Mouse (Mus musculus) embryonic facial prominence, embryonic 12.5 days (tissue): Measurements from ENCODE around the gene Cnn2. TPM values are rescaled to one million over a fixed set of nuclear protein-coding genes. Genes with fewer than 3 reads are reported as not detected.

Source experiments
- ATAC-seq: fragments of 200-750 bp; cut with Nextera tagmentation; 2 replicates; pipeline ENCODE4 v1.8.0; 2017; ENCODE audit not compliant: insufficient number of reproducible peaks, insufficient read depth, low FRiP score, low TSS enrichment
- H3K27ac ChIP-seq: fragments of 300-500 bp; sonication (generic); 2 replicates; pipeline ENCODE4 v1.5.1; 2016; ENCODE audit warnings: mild to moderate bottlenecking
- H3K27me3 ChIP-seq: fragments of 300-500 bp; sonication (generic); 2 replicates; pipeline ENCODE4 v1.6.1; 2016; ENCODE audit warnings: mild to moderate bottlenecking, moderate library complexity
- H3K36me3 ChIP-seq: fragments of 300-500 bp; sonication (generic); 2 replicates; pipeline ENCODE4 v1.6.1; 2016; ENCODE audit warnings: mild to moderate bottlenecking
- H3K4me1 ChIP-seq: fragments of 300-500 bp; sonication (generic); 2 replicates; pipeline ENCODE4 v1.6.1; 2016
- H3K4me2 ChIP-seq: fragments of 300-500 bp; sonication (generic); replicated peaks from 2 replicates; pipeline ENCODE4 v1.6.1; 2016; ENCODE audit warnings: mild to moderate bottlenecking, moderate library complexity
- H3K4me3 ChIP-seq: fragments of 300-500 bp; sonication (generic); 2 replicates; pipeline ENCODE4 v1.5.1; 2016; ENCODE audit warnings: mild to moderate bottlenecking
- H3K9ac ChIP-seq: fragments of 300-500 bp; sonication (generic); 2 replicates; pipeline ENCODE4 v1.6.1; 2016; ENCODE audit warnings: mild to moderate bottlenecking, moderate library complexity
- H3K9me3 ChIP-seq: fragments of 300-500 bp; sonication (generic); 2 replicates; pipeline ENCODE4 v1.6.1; 2016; ENCODE audit warnings: mild to moderate bottlenecking, moderate library complexity
- WGBS: fragments of 180-500 bp; shearing (Covaris S2); methylation state at CpG from one replicate; pipeline ENCODE4 v1.1.7; 2016; 5-methylcytosine and 5-hydroxymethylcytosine counted together
- polyA plus RNA-seq: library from polyadenylated mRNA; unstranded; fragments of >200 nt; fragmentation: Nextera tagmentation; extraction: Ambion mirVana; gene quantifications from 2 replicates; pipeline ENCODE4 v1.2.1, GENCODE M21; 2016

Gene Cnn2
- polyA plus RNA-seq, 1 experiment from 2014 or later = 313 TPM

- no peaks in the 10 kb centered on the region for H3K9me3 ChIP-seq
- H3K4me3 ChIP-seq = peak overlapping the region; percentile 76
- H3K36me3 ChIP-seq = peaks cover 20% of the 10 kb centered on the region
- peak overlapping the region; percentile 93 for H3K27ac ChIP-seq
- ATAC-seq = no peak
- peak overlapping the region; percentile 90 for H3K4me2 ChIP-seq
- H3K9ac ChIP-seq = peak overlapping the region; percentile 87
- WGBS = under 1% methylated on average over 16 of the region's 21 CpGs
- no peaks in the 10 kb centered on the region for H3K27me3 ChIP-seq
- H3K4me1 ChIP-seq = peaks cover 39% of the 10 kb centered on the region
These were observed 4.7 kb upstream of the Cnn2 start for GRCm38 (mm10) chr10:79983670-79984069.

DNA sequence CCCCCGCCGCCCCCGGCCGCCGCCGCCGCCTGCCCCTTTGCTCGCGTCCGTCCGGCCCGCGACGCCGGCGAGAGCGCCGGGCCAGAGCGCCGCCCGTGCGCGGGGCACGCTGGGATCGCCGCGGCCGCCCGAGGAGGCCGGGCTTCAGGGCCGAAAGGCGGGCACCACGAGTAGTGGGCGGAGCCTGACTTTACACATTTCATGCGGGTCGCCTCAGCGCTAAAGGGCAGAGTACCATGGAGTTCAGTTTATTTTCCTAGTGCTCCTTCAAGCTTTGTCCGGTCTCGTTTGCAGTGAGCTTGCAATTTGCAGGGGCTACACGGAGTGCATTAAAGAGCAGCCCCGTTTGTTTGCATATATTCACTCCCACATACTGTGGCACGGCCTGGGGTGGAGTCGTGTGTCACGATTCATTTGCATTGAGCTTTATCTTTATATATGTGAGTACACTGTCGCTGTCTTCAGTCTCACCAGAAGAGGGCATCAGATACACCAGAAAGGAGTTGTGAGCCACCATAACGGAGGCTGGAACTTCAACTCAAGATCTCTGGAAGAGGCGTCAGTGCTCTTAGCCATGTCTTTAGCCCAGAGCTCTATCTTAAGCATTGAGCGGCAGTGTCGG, 4.1 kb upstream of the Cnn2 start, which contains the start of gene Tmem259:
TSS of gene Tmem259 (minus strand) at position 136 of the 622 bp plus-strand sequence.
- peak within 1 kb of the TSS; percentile 90 for H3K4me2 ChIP-seq
- under 1% methylated on average over 49 of the region's 49 CpGs for WGBS
- peak within 1 kb of the TSS; percentile 76 for H3K4me3 ChIP-seq
- no peaks in the 10 kb centered on the region for H3K27me3 ChIP-seq
- peak within 1 kb of the TSS; percentile 93 for H3K27ac ChIP-seq
- H3K9me3 ChIP-seq = no peaks in the 10 kb centered on the region
- ATAC-seq = peak; percentile 71
- peaks cover 41% of the 10 kb centered on the region for H3K4me1 ChIP-seq
- peaks cover 14% of the 10 kb centered on the region for H3K36me3 ChIP-seq
- peak within 1 kb of the TSS; percentile 87 for H3K9ac ChIP-seq

GRCm38 (mm10) chr10:79984871-79985270, 3.5 kb upstream of the Cnn2 start:
- Histone ChIP-seq H3K9me3 (no peaks in the 10 kb centered on the region), H3K9ac (peak overlapping the region; percentile 49), H3K27ac (peak overlapping the region; percentile 93), H3K27me3 (no peaks in the 10 kb centered on the region; the same call in 1 of the 2 replicates), H3K4me1 (peaks cover 47% of the 10 kb centered on the region), H3K36me3 (peaks cover 10% of the 10 kb centered on the region; the same call in 1 of the 2 replicates), H3K4me3 (peak overlapping the region; percentile 76), H3K4me2 (peak overlapping the region; percentile 90)
- WGBS = under 1% methylated on average over 22 of the region's 22 CpGs
- peak; percentile 87 for ATAC-seq

DNA sequence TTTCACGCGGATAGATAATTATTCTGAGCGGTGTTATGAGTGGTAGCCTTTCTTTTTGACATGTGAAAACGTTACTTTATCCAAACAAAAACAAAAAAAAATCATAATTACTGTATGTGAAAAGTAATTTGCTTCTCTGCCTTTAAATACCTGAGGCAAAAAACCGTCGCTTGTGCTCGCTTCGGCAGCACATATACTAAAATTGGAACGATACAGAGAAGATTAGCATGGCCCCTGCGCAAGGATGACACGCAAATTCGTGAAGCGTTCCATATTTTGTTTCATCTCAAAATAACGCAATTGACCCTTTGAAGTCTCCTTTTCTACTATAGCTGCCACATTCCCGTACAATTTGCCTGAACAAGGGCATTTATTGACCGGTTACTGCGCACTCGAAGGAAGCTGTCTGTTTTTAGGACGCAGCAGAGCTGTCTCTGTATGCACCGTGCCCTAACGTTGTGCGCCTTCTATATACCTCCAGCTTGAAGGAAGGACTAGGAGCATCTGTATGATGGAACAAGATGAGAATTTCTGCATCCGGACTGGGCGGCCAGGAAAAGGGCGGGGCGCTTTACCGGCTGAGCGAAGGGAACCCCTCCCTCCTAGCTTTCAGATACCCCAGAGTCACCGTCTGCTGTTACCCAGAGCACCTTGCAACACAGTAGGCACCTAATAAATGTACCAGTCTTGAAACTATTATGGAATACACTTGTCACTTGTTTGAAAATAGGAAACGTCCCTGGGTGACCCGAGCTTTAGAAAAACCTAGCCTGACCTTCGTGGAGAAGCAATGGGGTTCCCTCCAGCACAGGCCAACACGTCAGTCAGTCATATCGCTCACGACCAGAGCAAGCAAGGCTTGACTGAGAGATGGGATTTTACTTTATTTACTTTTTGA, 2.8 kb upstream of the Cnn2 start:
- Histone ChIP-seq H3K9ac (peak overlapping the region; percentile 49), H3K27ac (peak overlapping the region; percentile 93), H3K36me3 (peaks cover 7% of the 10 kb centered on the region; the same call in 1 of the 2 replicates), H3K9me3 (no peaks in the 10 kb centered on the region), H3K4me1 (peaks cover 50% of the 10 kb centered on the region), H3K27me3 (no peaks in the 10 kb centered on the region; the same call in 1 of the 2 replicates), H3K4me2 (peak overlapping the region; percentile 90), H3K4me3 (peak overlapping the region; percentile 76)
- WGBS = 4% methylated on average over 35 of the region's 35 CpGs
- no peak for ATAC-seq

DNA sequence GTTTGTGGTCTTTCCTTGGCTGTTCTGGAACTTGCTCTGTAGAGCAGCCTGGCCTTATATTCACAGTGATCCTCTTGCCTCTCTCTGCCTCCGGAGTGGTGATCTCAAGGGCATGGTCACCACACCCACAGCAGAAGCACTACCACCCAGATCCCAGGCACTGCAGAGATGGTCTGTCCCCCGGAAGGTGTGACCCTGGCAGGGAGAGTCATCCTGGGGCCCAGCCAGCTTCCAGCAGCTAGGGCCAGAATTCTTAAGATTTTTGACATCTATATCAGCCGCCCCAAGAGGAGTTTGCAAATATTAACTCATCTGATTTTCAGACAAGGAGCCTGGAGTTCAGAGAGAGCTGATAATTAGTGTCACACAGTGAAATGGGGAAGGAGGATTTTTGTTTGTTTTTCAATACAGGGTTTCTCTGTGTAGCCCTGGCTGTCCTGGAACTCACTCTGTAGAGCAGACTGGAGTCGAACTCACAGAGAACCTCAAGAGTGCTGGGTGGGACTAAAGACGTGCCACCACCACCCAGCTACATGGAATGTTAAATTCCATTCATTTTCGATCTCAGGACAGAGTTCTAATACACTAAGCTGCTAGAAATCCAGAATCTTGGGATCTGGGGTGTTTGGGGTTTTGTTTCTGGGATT, 2.0 kb upstream of the Cnn2 start:
- Histone ChIP-seq H3K27me3 (no peaks in the 10 kb centered on the region; the same call in 1 of the 2 replicates), H3K9ac (peak overlapping the region; percentile 45; the same call in 1 of the 2 replicates), H3K4me3 (peak overlapping the region; percentile 76), H3K27ac (peak overlapping the region; percentile 93), H3K9me3 (0 out of 2 replicates have a peak, but pooled peaks cover 8% of the 10 kb centered on the region), H3K4me2 (peak overlapping the region; percentile 90), H3K4me1 (peaks cover 50% of the 10 kb centered on the region), H3K36me3 (peaks cover 10% of the 10 kb centered on the region)
- 47% methylated on average over 6 of the region's 6 CpGs for WGBS
- no peak for ATAC-seq

DNA sequence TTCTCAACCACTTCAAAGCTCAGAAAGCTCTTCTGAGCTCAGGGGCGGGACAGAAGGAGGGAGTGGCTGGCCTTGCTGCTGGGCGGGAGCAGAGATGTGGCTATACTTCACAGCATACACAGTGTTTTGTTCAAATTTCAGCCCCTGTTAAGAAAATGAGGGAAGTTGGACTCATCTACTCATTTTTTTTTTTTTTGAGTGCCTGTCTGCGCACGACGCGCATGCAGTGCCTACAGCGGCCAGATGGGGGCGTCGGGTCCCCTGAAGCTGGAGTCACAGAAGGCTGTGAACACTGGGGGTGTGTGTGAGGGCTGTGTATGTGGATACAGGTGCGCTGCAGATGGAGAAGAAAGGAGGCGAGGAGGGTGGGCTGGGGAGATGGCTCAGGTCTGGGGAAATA, 1.4 kb upstream of the Cnn2 start:
- H3K4me1 ChIP-seq = peaks cover 50% of the 10 kb centered on the region
- H3K27me3 ChIP-seq = no peaks in the 10 kb centered on the region; the same call in 1 of the 2 replicates
- H3K36me3 ChIP-seq = peaks cover 13% of the 10 kb centered on the region
- peak overlapping the region; percentile 90 for H3K4me2 ChIP-seq
- peak overlapping the region; percentile 60; the same call in 1 of the 2 replicates for H3K4me3 ChIP-seq
- peak overlapping the region; percentile 93 for H3K27ac ChIP-seq
- peaks cover 8% of the 10 kb centered on the region; the same call in 1 of the 2 replicates for H3K9me3 ChIP-seq
- H3K9ac ChIP-seq = peak overlapping the region; percentile 34; the same call in 1 of the 2 replicates
- ATAC-seq = no peak
- WGBS = 4% methylated on average over 11 of the region's 11 CpGs

GRCm38 (mm10) chr10:79987771-79988505, 446 bp upstream of the Cnn2 start:
- peaks cover 22% of the 10 kb centered on the region for H3K36me3 ChIP-seq
- peak overlapping the region; percentile 74 for H3K9ac ChIP-seq
- 8% methylated on average over 27 of the region's 27 CpGs for WGBS
- peak overlapping the region; percentile 90 for H3K4me2 ChIP-seq
- peaks cover 43% of the 10 kb centered on the region for H3K4me1 ChIP-seq
- peak overlapping the region; percentile 93 for H3K27ac ChIP-seq
- H3K9me3 ChIP-seq = peaks cover 8% of the 10 kb centered on the region; the same call in 1 of the 2 replicates
- H3K27me3 ChIP-seq = no peaks in the 10 kb centered on the region; the same call in 1 of the 2 replicates
- no peak for ATAC-seq
- H3K4me3 ChIP-seq = peak overlapping the region; percentile 60

GRCm38 (mm10) chr10:79989272-79989786, 945 bp downstream of the Cnn2 start:
- H3K4me3 ChIP-seq = peak overlapping the region; percentile 60
- peaks cover 35% of the 10 kb centered on the region for H3K4me1 ChIP-seq
- ATAC-seq = no peak
- H3K9ac ChIP-seq = peak overlapping the region; percentile 74
- WGBS = 21% methylated on average over 8 of the region's 8 CpGs
- peaks cover 36% of the 10 kb centered on the region for H3K36me3 ChIP-seq
- peaks cover 8% of the 10 kb centered on the region; the same call in 1 of the 2 replicates for H3K9me3 ChIP-seq
- no peaks in the 10 kb centered on the region; the same call in 1 of the 2 replicates for H3K27me3 ChIP-seq
- H3K27ac ChIP-seq = peak overlapping the region; percentile 93
- peak overlapping the region; percentile 90 for H3K4me2 ChIP-seq

DNA sequence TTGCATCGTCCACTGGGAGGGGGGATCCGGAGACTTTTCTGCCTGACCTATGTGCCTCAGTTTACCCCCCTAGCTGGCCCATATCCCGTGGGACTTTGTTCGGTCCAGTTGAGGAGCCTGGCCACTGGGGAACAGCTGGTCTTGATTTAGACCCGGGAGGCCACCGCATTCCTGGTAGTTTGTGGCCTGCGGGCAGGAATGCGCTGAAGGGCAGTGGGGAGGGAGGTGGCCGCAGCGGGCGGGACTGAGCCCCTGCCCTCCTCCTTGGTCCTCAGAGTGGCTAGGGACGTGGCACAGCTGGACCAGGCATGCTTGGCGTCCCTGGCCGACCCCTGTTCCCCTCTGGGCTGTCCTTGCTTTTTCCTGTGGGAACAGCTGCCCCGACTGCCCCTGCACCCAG, 1.5 kb downstream of the Cnn2 start:
- Histone ChIP-seq H3K4me1 (peaks cover 35% of the 10 kb centered on the region), H3K27ac (peak overlapping the region; percentile 93), H3K27me3 (no peaks in the 10 kb centered on the region; the same call in 1 of the 2 replicates), H3K4me3 (peak overlapping the region; percentile 60), H3K9ac (peak overlapping the region; percentile 74), H3K9me3 (peaks cover 8% of the 10 kb centered on the region; the same call in 1 of the 2 replicates), H3K4me2 (peak overlapping the region; percentile 90), H3K36me3 (peaks cover 42% of the 10 kb centered on the region)
- no peak for ATAC-seq
- 11% methylated on average over 15 of the region's 15 CpGs for WGBS

DNA sequence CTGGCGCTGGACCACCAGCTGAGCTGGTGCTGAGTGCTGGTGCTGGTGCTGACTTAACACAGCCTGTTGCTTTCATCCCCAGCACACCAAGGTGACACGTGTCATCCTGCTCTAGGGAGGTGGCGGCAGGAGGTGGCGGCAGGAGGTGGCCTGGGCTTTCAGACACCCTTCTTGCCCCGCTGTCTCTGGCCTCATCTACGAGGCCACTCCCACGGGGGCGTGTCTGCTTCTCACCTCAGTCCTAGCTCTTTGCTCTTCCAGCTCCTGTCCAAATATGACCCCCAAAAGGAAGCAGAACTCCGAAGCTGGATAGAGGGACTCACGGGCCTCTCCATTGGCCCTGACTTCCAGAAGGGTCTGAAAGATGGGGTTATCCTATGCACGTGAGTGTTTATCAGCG, 2.7 kb downstream of the Cnn2 start:
- WGBS = 66% methylated on average over 12 of the region's 12 CpGs
- 0 out of 2 replicates have a peak overlapping the region, but pooled peaks have one; percentile 9 for H3K4me3 ChIP-seq

More for the DNA sequence above, 2.7 kb downstream of the Cnn2 start:
- peak overlapping the region; percentile 11; the same call in 1 of the 2 replicates for H3K4me2 ChIP-seq
- no peak for ATAC-seq
- H3K9ac ChIP-seq = no peak overlapping the region
- no peaks in the 10 kb centered on the region; the same call in 1 of the 2 replicates for H3K27me3 ChIP-seq
- peaks cover 8% of the 10 kb centered on the region; the same call in 1 of the 2 replicates for H3K9me3 ChIP-seq
- H3K36me3 ChIP-seq = peaks cover 44% of the 10 kb centered on the region
- peaks cover 30% of the 10 kb centered on the region for H3K4me1 ChIP-seq
- no peak overlapping the region for H3K27ac ChIP-seq
